Mouse (Mus musculus): ENCODE data around the gene Npepps. TPM values are rescaled to one million over a fixed set of nuclear protein-coding genes. Genes with fewer than 3 reads are reported as not detected.
"Not testable (repeated sequence)": the region's sequence is repeated elsewhere in the genome, so short reads cannot be mapped to it uniquely, and the experiment has no call there.

The Npepps gene
- 99.8 and 103 TPM in 2 replicates for polyA plus RNA-seq (2016; fragmentation: Nextera tagmentation; extraction: Ambion mirVana)

DNA sequence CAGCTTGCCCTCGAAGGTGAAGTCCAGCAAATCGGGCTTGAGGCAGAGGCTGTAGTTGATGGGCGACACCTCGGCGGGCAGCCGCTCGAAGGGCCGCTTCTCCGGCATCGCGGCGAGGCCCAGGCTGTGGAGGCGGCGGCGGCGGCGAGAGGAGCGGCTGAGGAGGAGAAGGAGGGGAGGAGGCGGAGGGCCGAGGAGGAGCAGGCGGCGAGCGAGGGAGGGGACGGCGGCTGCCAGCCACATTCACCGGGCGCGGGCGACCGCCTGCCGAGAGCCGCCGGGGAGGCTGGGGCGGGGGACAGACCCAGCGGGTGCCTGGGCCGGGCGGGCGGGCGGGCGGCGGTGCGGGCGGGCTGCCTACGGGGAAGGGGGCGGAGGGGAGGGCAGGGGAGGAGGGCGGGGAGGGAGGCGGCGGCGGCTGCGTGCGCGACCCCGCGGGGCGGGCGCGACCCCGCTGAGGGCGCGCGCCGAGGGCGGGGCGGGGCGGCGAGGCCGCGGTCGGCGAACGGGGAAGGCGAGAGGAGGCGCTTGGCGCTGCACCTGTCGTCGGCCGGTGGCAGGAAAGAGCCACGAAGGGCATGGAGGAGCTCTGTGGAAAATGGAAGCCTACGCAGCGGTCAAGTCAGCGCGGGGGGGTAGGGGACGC, at the start of gene Npepps:
Gene Npepps, minus strand, starts transcription at position 423 of the 646 bp plus-strand sequence.
- no peaks in the 10 kb centered on the region for H3K9me3 ChIP-seq

DNA sequence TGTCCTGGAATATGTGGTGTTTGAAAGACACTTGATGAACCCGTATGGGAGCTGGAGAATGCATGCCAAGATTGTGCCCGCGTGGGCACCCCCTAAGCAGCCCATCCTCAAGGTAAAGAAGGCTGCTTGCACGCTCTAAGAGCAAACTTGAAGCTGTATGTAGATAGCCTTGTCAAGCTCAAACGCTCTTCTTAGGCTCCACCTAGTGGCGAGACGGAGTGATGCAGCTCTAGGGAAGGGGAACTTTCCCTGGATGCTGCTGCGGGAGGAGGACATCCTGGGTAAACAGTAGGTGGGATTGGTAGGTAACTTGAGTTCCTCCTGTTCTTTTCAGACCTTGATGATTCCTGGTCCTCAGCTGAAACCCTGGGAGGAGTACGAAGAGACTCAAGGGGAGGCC, 47.7 kb upstream of the Npepps start:
- no peak for ATAC-seq (ENCODE audit: insufficient number of reproducible peaks, insufficient read depth, low FRiP score, low TSS enrichment)
- WGBS, result 23% methylated on average over 9 of the region's 9 CpGs
- Histone ChIP-seq H3K9me3 (no peaks in the 10 kb centered on the region), H3K9ac (no peak overlapping the region), H3K27ac (no peak overlapping the region), H3K36me3 (peaks cover 64% of the 10 kb centered on the region), H3K4me3 (no peak overlapping the region), H3K27me3 (no peaks in the 10 kb centered on the region), H3K4me2 (replicated peaks) (no peak overlapping the region), H3K4me1 (no peaks in the 10 kb centered on the region)

More for the DNA sequence above, at the start of gene Npepps:
- Histone ChIP-seq H3K4me2 (replicated peaks) (peak within 1 kb of the TSS; percentile 72), H3K4me3 (peak within 1 kb of the TSS; percentile 99), H3K27ac (peak within 1 kb of the TSS; percentile 96), H3K9ac (peak within 1 kb of the TSS; percentile 97), H3K36me3 (no peaks in the 10 kb centered on the region), H3K4me1 (peaks cover 14% of the 10 kb centered on the region), H3K27me3 (no peaks in the 10 kb centered on the region)
- under 1% methylated on average over 45 of the region's 83 CpGs for WGBS
- peak; percentile 50; the same call in 1 of the 2 replicates for ATAC-seq (ENCODE audit: insufficient number of reproducible peaks, insufficient read depth, low FRiP score, low TSS enrichment)

DNA sequence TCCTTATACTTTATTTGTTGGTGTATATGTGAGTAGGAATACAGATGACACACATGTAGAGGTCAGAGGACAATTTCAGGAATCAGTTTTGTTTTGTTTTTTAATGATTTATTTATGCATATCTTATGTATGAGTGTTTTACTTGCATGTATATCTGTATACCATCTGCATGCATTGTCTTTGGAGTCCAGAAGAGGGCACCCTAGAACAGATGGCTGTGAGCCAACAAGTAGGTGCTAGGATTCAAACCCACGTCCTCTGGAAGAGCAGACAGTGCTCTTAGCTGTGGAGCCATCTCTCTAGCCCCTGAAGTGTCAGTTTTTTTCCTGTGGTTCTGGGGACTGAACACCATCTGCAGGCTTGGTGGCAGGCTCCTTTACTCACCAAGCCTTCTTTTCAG, 44.8 kb upstream of the Npepps start:
- H3K36me3 ChIP-seq, result peaks cover 67% of the 10 kb centered on the region

DNA sequence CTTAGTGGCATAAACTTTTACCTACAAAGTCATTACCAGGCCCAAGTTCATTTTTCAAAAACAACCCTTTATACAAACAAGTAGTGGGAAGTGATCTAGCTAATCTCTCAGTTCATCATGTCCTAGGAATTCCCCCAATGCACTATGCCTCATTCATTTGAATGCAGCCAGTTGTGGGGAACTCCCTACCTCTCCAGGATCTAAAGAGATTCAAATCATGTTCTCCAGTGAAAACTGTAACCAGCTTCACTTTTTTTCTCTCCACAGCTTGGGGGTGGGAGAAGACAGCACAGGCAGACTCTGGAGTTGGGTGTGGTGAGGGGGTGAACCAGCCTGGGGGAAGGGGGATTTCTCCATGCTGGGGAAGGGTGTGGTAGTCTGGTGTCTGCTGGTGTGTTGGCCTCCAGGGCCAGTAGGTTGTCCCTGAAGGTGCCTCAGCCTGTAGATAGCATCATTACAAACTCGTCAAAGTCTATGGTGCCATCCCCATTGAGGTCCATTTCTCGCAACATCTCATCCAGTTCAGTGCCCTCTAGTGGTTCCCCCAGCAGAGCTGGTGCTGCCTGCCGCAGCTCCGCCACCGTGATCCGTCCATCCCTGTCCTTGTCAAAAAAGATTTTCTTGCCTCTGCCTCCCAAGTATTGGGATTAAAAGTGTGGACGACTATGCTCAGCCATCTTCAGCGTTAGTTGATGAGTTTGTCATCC, 41.6 kb upstream of the Npepps start:
- H3K4me2 ChIP-seq (replicated peaks); ATAC-seq (ENCODE audit: insufficient number of reproducible peaks, insufficient read depth, low FRiP score, low TSS enrichment); H3K4me1 ChIP-seq; H3K27ac ChIP-seq; H3K27me3 ChIP-seq; H3K4me3 ChIP-seq; H3K9ac ChIP-seq; H3K9me3 ChIP-seq: not testable (repeated sequence)
- 89% methylated on average over 8 of the region's 8 CpGs for WGBS
- peaks cover 40% of the 10 kb centered on the region for H3K36me3 ChIP-seq

More for the DNA sequence above, 44.8 kb upstream of the Npepps start:
- Histone ChIP-seq H3K9ac (no peak overlapping the region), H3K27me3 (no peaks in the 10 kb centered on the region), H3K27ac (no peak overlapping the region), H3K4me1 (no peaks in the 10 kb centered on the region), H3K4me3 (no peak overlapping the region), H3K4me2 (replicated peaks) (no peak overlapping the region), H3K9me3 (no peaks in the 10 kb centered on the region)
- 88% methylated on average over 1 of the region's 1 CpGs for WGBS
- ATAC-seq (ENCODE audit: insufficient number of reproducible peaks, insufficient read depth, low FRiP score, low TSS enrichment), result no peak

DNA sequence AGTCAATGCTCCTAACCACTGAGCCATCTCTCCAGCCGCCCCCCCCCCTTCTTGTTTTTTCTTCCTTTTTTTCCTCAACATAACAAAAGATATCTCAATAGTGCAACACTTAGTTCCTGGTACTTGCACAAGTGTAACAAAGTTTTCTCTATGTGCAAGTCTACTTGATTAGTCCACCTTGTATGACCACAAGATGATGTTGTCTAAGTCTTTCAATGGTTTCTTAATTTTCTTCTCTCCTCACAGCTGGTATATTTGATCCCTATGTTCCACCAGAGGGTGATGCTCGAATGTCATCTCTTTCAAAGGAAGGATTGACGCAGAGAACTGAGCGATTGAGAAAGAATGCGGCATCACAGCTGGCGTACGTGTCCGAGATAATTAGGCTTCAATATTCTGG, 40.8 kb upstream of the Npepps start:
- 94% methylated on average over 8 of the region's 8 CpGs for WGBS
- Histone ChIP-seq H3K4me1 (no peaks in the 10 kb centered on the region), H3K4me2 (replicated peaks) (no peak overlapping the region), H3K36me3 (peaks cover 32% of the 10 kb centered on the region), H3K27ac (no peak overlapping the region), H3K27me3 (no peaks in the 10 kb centered on the region), H3K9ac (no peak overlapping the region), H3K4me3 (no peak overlapping the region), H3K9me3 (no peaks in the 10 kb centered on the region)
- ATAC-seq (ENCODE audit: insufficient number of reproducible peaks, insufficient read depth, low FRiP score, low TSS enrichment), result no peak

DNA sequence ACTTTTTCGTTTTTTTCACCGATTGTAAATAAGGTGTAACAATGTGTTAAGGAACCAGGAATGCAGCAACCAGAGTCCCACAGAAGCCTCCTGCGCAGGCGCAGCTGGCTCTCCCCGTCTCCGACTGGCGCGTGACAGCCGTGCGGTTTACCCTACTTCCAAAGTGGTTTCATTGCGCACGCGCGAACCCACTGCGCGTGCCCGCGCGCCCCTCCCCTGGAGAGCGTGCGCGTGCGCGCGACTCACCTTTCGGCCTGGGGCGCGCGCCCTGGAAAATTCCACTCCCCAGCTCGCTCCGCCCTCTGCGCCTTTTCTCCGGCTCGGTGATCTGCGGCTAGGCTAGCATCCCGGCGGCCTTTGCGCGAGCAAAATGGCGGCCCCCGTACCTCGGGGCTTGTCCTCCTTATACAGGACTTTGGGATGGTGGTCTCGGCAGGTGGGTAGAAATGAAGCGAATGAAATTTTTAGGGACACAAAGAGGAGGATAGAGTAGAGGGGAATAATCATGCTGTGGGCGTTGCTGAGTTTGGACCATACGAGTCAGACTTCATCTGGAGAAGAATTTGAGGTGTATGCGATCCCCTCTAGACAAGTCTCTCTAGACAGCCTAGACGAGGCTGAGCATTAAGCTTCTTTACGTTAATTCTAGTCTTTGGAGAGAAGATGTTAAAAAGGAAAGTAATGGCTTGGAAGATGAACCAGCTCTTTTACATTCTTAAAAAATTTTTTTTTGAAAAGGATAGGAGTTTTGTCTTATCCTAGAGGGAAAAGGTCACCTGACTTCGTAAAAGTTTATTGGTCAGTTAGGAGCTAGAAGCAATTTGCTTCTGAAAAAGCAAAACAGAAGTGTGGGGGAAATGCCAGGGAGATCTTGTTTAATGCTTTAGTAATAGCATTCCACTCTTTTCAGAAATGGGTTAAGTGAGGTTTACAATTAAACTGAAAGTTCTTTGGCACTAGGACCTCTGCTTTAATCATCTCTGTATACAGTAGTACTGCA, 35.4 kb upstream of the Npepps start, which contains the start of gene Mrpl45:
Gene Mrpl45, plus strand, starts transcription at position 213 of the 1,000 bp plus-strand sequence.
- H3K4me1 ChIP-seq, result peaks cover 7% of the 10 kb centered on the region
- H3K4me3 ChIP-seq, result peak within 1 kb of the TSS; percentile 46
- no peaks in the 10 kb centered on the region for H3K9me3 ChIP-seq
- ATAC-seq (ENCODE audit: insufficient number of reproducible peaks, insufficient read depth, low FRiP score, low TSS enrichment), result peak; percentile 75
- H3K27me3 ChIP-seq, result no peaks in the 10 kb centered on the region
- peak within 1 kb of the TSS; percentile 47 for H3K4me2 ChIP-seq (replicated peaks)
- peak within 1 kb of the TSS; percentile 61 for H3K27ac ChIP-seq
- under 1% methylated on average over 50 of the region's 50 CpGs for WGBS
- H3K36me3 ChIP-seq, result no peaks in the 10 kb centered on the region
- H3K9ac ChIP-seq, result peak within 1 kb of the TSS; percentile 44

DNA sequence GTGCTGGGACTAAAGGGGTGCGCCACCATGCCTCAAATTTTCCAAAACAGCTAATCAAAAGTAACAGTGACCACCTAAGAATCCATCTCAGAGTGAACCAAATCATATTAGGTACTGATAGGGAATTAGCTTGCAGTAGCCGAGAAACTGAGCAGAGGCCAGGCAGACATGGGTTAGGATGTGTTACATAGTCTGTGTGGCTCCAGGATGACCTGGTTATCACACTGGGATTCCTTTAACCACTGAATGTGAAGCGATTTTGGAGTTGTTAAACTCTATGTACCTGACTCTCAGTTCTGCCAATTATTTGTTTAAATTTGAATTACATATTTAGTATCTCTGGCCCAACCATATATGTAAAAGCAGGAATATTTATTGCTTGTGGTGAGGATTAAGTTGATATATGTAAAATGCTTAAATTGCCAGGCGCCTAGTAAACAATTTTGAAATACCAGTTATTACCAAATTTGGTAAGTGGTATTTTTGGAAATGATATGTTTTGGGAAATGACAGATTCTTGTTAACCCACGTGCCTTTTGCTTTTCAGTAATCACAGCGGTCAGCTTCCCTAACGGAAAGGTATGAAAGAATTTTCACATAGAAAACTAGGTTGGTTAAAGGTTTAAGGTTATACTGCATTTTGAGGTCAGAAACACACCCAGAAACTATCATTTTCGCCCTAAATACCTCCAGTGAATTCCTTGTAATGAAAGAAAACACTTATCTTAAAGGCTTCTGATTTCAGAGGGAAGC, 34.5 kb upstream of the Npepps start:
- H3K9me3 ChIP-seq, result no peaks in the 10 kb centered on the region
- 45% methylated on average over 8 of the region's 8 CpGs for whole genome bisulfite sequencing
- no peak for ATAC-seq (ENCODE audit: insufficient number of reproducible peaks, insufficient read depth, low FRiP score, low TSS enrichment)
- peak overlapping the region; percentile 46 for H3K4me3 ChIP-seq
- H3K36me3 ChIP-seq, result no peaks in the 10 kb centered on the region
- H3K9ac ChIP-seq, result no peak overlapping the region
- H3K4me2 ChIP-seq (replicated peaks), result peak overlapping the region; percentile 18; the same call in 1 of the 2 replicates
- H3K27ac ChIP-seq, result peak overlapping the region; percentile 61
- H3K4me1 ChIP-seq, result peaks cover 13% of the 10 kb centered on the region
- no peaks in the 10 kb centered on the region for H3K27me3 ChIP-seq

DNA sequence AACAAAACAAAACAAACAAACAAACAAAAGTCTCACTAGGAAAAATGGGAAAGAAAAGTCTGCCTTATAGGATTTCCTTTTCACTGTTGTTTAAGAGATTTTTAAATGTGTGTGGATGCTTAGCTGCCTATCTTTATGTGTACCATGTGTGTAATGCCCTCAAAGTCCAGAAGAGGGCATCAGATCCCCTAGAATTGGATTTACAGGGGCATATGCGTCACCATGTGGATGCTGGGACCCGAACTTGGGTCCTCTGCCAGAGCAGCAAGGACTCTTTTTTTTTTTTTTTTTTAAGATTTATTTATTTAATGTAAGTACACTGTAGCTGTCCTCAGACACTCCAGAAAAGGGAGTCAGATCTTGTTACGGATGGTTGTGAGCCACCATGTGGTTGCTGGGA, 33.7 kb upstream of the Npepps start:
- Histone ChIP-seq H3K4me3 (no peak overlapping the region), H3K9ac (no peak overlapping the region), H3K4me2 (replicated peaks) (no peak overlapping the region), H3K27ac (no peak overlapping the region), H3K27me3 (no peaks in the 10 kb centered on the region), H3K4me1 (peaks cover 20% of the 10 kb centered on the region), H3K36me3 (no peaks in the 10 kb centered on the region), H3K9me3 (no peaks in the 10 kb centered on the region)
- no peak for ATAC-seq (ENCODE audit: insufficient number of reproducible peaks, insufficient read depth, low FRiP score, low TSS enrichment)
- 90% methylated on average over 3 of the region's 3 CpGs for WGBS

DNA sequence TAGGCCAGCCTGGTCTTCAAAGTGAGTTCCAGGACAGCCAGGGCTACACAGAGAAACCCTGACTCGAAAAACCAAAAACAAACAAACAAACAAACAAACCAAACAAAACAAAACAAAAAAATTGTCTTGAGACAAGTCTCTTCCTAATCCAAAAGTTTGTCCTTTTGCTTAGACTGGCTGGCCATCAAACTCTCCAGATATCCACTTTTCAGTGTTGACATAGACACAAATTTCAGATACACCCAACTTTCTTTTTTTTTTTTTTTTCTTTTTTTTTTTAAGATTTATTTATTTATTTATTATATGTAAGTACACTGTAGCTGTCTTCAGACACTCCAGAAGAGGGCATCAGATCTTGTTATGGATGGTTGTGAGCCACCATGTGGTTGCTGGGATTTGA, 32.4 kb upstream of the Npepps start:
- not testable (repeated sequence) for H3K27me3 ChIP-seq; H3K27ac ChIP-seq; H3K4me3 ChIP-seq; H3K36me3 ChIP-seq; ATAC-seq (ENCODE audit: insufficient number of reproducible peaks, insufficient read depth, low FRiP score, low TSS enrichment); H3K9me3 ChIP-seq; H3K4me2 ChIP-seq (replicated peaks); H3K9ac ChIP-seq
- peaks cover 20% of the 10 kb centered on the region for H3K4me1 ChIP-seq
- WGBS, result 73% methylated on average over 1 of the region's 1 CpGs

DNA sequence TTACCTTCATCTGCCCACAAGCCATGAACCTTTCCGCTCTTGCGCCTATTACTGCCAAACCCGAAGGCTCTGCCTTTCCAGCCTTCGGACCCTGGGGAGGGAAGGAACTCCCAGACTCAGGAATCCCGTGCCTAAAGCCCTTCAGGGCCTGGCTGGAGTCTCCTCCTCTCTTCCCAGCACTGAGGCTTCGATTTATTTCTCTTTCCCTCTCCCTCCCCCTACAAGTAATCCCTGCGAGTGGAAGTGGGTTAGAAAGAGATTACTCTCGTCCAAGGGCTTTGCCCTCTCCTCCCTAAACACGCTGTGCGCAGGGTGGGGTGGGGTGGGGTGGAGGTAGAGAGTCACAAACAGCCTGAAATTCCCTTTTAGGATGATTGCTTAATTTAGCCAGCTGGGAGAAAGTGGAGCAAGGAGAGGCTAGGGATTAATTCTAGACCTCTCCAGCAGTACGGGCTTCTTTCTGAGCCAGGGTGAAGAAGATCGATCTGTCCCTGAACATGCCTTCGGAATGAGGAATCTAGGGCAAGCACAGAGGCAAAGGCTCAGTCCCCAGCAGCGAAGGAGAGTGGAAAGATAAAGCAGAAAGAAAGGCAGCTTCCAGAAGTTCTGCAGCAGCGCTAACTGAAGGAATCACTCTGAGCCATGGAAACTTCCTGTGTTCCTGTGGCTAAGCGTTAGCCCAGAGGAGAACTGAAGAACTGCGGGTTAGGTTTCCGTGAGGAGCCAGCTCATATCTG, 30.6 kb upstream of the Npepps start:
- Histone ChIP-seq H3K9me3 (no peaks in the 10 kb centered on the region), H3K36me3 (no peaks in the 10 kb centered on the region), H3K9ac (peak overlapping the region; percentile 42), H3K4me3 (peak overlapping the region; percentile 23), H3K27ac (peak overlapping the region; percentile 80), H3K4me1 (peaks cover 20% of the 10 kb centered on the region), H3K4me2 (replicated peaks) (peak overlapping the region; percentile 76), H3K27me3 (no peaks in the 10 kb centered on the region)
- 0 out of 2 replicates have a peak, but pooled peaks have one; percentile 50 for ATAC-seq (ENCODE audit: insufficient number of reproducible peaks, insufficient read depth, low FRiP score, low TSS enrichment)
- WGBS, result 2% methylated on average over 18 of the region's 18 CpGs
